Mouse (Mus musculus): ENCODE measurements around the gene E2f4.

Gene E2f4

DNA sequence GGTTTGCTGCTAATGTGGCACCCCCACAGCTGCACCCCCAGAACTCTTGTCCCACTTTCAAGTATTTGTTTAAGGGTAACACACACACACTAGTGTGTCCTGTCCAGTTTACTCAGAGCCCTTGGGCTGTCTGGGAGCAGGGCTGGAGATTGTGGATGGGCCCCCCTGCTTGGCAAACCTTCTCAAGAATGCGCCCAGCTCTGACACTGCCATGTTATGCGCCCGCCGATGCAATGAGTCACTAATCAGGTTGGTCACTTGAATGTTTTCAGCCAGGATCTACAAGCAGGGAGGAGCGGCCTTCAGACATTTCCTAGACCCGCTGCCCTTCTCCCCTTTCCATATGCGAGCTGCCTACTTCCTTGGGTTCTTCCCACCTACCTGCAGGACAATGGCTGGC lies 5.0 kb upstream of the E2f4 start:
- DNase-seq (ENCODE audit: low spot score in 2 of 2): no peak

GRCm38 (mm10) chr8:105293405-105293804 lies 4.1 kb upstream of the E2f4 start:
- no peak for DNase-seq (ENCODE audit: low spot score in 2 of 2)

GRCm38 (mm10) chr8:105294776-105295175 lies 2.7 kb upstream of the E2f4 start:
- no peak for DNase-seq (ENCODE audit: low spot score in 2 of 2)

- DNase-seq (ENCODE audit: low spot score in 2 of 2): no peak
Observed at GRCm38 (mm10) chr8:105295256-105295655, 2.2 kb upstream of the E2f4 start.

- no peak for DNase-seq (ENCODE audit: low spot score in 2 of 2)
Observed at GRCm38 (mm10) chr8:105295895-105296573, 1.4 kb upstream of the E2f4 start, which contains the start of gene Exoc3l. Exoc3l (minus strand) TSS chr8:105296101.

DNA sequence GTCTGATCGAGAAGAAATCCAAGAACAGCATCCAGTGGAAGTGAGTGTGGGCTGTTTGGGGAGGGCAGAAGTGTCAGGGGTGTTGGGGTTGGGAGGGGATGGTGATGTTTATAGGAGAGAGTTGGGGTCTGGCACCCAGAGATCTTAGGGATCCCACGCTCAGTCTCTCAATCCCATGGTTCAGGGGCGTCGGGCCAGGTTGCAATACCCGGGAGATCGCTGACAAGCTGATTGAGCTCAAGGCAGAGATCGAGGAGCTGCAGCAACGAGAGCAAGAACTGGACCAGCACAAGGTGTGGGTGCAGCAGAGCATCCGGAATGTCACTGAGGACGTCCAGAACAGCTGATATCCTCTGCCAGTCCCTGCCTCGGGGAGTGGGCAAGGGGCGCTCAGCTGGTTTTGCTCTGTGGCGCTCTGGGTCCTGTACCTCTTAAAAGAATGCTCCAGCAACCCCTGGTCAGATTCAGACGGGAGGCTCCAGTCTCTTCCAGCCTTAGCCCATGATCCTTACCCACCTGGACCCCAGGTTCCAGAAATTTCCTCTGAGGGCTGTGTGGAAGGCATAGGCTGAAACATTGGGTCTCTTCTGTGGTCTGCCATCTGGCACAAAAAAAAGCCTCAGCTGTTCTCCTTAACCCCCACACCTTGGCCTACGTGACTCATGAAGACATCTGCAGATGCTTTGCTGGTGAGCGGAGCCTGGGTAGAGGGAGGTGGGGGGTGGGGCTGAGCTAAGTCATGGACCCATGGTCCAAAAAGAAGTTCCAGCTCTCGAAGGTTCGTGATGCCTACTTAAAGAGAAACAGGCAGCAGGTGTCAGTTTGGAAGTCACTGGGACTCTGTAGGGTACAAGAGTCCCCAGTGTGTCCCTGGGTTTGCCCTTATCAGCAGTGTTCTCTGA lies 1.1 kb downstream of the E2f4 start:
- DNase-seq (ENCODE audit: low spot score in 2 of 2): no peak

GRCm38 (mm10) chr8:105299962-105300361 lies 2.5 kb downstream of the E2f4 start:
- no peak for DNase-seq (ENCODE audit: low spot score in 2 of 2)

GRCm38 (mm10) chr8:105303396-105303795 lies 5.9 kb downstream of the E2f4 start:
- DNase-seq (ENCODE audit: low spot score in 2 of 2): no peak

- DNase-seq (ENCODE audit: low spot score in 2 of 2): no peak
Observed at GRCm38 (mm10) chr8:105303874-105304273, 6.4 kb downstream of the E2f4 start.

DNA sequence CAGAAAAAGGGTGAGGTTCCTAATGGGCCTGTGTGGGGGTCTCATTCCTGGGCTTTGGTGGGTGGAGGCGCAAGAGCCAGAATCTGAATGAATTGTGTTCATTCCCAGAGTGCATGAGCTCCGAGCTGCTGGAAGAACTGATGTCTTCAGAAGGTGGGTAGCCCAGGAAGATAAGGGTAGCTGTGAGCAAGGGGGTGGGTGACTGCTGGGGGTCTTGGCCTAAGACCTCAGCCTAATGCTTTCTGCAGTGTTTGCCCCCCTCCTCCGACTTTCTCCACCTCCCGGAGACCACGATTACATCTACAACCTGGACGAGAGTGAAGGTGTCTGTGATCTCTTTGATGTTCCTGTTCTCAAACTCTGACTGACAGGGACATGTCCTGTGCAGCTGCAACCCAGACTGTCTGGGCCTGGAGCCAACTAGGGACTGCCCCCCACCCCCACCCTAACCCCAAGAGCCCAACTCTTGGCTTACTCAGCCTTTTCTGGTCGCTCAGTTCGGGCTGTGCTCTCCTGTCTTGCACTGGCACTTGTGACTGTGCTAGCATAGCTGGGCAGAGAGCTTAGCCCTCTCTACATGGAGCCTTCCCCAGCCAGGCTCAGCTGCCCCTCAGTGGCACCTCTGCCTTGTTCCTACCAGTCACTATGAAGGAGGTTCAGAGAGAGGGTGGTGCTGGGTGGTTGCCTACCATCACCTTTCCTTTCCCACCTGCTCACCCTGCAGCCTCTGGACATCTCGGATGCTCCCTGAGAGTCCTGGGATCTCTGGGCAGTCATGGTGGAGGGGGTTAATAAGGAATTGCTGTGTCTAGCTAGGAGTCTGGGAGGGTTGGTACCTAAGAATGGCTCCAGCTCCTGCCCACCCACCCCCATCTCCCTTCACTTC lies 7.1 kb downstream of the E2f4 start:
- no peak for DNase-seq (ENCODE audit: low spot score in 2 of 2)

DNA sequence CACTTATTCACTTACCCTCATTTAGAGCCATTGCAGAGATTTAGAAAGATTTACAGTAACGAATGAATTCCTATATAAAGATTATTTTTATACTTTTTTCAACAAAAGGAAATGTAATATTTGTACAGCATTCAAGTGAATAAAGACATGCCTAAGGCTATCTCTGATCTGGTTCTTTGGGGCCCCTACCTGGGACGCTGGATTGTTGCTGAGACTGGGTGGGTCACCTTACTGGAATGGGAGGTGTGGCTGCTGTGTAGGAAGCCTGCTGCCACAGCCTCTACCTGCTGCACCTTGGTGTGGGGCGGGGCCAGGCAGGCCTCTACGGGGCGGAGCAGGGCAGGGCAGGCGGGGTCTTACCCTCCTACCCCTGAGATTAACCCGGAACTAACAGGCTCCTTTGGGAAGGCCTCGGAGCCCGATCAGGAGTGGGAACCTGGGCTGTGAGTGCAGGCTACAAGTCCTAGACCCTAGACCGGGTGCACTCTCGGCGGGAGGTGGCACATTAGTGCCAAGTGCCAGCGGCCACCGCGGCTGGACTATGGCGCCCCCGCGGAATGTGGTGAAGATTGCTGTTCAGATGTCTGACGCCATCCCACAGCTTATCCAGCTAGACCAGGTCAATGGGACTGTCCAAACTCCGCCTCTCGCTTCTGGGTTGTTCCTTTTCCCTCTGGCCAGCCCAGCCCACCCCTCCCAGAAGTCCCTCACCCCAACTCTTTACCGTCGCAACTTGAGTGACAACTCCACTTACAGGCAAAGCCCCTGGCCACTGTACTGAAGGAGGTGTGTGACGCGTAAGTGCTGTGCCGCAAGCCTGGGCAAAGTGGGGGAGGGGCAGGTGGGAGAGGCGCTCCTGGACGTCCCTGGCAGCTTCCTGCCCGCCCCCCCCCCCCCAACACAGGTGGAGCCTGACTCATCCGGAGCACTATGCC lies 8.0 kb downstream of the E2f4 start, which contains the start of gene Elmo3:
Gene Elmo3 (plus strand): TSS at position 391 of the 935 bp plus-strand sequence.
- peak in 1 of 2 experiments; percentile 48 for DNase-seq (ENCODE audit: low spot score in 2 of 2)

DNA sequence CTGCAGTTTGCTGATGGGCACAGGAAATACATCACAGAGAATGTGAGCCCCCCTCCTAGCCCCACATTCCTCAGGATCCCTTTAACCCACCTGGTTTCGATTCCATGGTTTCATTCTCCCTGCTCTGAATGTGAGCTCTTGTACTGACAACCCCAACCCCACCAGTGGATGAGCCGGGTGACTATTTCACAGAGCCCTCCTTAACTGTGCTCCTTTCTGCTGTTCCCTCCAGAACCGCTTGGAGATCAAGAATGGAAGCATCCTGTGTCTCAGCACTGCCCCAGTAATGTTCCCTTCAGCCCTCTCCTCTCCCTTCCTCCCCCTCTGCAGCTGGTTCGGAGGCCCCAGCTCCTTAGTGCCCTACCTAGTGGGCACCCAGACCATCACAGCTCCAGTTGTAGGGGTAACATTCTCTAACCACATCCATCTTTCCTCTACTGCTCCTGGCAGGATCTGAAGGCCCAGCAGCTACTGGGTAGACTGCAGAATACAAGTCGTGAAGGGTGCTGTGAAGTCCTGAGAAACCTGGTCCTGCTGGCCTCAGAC lies 8.8 kb downstream of the E2f4 start:
- DNase-seq (ENCODE audit: low spot score in 2 of 2): no peak

GRCm38 (mm10) chr8:105307670-105308069 lies 10.2 kb downstream of the E2f4 start:
- no peak for DNase-seq (ENCODE audit: low spot score in 2 of 2)

- no peak for DNase-seq (ENCODE audit: low spot score in 2 of 2)
Observed at GRCm38 (mm10) chr8:105308428-105308827, 11.0 kb downstream of the E2f4 start.

DNA sequence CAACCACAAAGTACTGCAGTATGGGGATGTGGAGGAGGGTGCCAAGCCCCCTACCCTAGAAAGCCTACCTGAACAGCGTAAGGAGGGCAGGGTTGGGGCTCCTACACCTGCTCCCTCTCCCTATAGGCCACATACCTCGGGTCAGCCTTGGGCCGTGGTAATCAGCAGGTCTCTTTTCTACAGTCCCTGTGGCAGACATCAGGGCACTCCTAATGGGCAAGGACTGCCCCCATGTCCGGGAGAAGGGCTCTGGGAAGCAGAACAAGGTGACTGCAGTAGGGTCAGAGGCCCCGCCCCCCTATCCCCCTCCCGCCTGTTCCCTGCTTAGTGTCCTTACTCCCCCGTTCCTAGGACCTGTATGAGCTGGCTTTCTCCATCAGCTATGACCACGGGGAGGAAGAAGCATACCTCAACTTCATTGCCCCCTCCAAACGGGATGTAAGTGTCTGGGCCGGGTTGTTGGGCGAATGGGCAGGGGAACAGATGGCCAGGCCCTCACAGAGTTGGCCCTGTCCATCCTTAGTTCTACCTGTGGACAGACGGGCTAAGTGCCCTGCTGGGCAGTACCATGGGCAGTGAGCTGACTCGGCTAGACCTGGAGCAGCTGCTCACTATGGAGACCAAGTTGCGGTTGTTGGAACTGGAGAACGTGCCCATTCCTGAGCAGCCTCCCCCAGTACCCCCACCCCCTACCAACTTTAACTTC lies 11.8 kb downstream of the E2f4 start:
- DNase-seq (ENCODE audit: low spot score in 2 of 2): no peak

GRCm38 (mm10) chr8:105310118-105310517 lies 12.7 kb downstream of the E2f4 start:
- no peak for DNase-seq (ENCODE audit: low spot score in 2 of 2)

DNA sequence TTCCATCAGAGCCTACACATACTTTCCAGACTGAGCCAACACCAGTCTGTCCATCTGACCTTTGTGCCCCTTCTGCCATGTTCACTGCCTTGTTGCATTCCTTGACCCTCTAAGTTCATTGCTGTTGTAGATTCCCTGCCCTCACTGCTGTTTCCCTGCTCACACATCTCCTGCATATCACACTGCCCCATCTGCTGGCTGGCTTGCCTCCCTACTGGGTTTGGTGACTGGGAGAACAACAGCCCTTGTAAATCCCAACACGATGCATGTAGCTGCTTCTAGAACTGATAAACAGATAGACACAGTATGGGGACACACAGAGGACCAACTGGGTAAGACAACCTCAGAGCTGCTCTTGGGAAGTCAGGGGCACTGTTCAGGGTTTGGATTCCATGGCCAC lies 14.3 kb downstream of the E2f4 start:
- DNase-seq (ENCODE audit: low spot score in 2 of 2): no peak

GRCm38 (mm10) chr8:105312891-105313481 lies 15.5 kb downstream of the E2f4 start:
- no peak for DNase-seq (ENCODE audit: low spot score in 2 of 2)

- DNase-seq (ENCODE audit: low spot score in 2 of 2): no peak
Observed at GRCm38 (mm10) chr8:105313622-105314402, 16.3 kb downstream of the E2f4 start.
